9 mouse cellular contexts compared by ENCODE assay signal in the genomic region with DNA sequence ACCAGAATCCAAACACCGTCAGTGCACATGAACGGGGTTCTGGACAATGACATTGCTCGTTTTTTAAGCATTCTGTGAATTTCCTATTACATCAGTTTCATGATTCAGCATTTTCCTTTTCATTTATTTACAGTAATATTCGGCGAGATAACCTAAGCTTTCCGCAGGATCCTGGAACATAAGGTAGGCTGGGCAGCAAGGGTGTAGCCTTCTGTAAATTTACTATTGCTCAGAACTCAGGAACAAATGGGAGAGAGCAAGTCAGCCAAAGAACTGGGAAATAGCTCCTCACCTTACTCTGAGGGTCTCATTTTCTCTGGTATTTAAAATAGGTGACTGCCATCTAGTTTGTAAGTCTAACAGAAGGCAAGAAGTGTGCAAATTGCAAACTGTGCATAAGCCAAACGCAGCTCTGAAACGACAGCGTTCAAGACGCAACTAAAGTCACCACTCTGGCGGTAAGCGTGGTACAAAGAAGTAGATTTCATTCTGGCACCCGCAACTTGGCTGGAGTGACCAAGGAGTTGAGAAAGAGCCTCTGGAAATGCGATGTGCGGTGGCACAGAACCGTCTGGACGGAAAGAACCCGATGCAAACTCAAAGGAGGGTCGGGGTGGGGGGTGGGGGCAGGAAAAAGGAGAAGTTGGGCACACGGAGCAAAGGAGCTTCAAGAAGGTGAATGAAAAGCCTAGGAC. TPM values are rescaled to one million over a fixed set of nuclear protein-coding genes. Genes with fewer than 3 reads are reported as not detected.
DNase-seq lines count a peak whose midpoint lies in the region; ATAC-seq lines count a peak whose summit lies in the region.
"Had no signal": no experiment of that assay in that cellular context is flagged by ENCODE, and none has a peak within 500 bp of the region (broad histone marks: within the 10 kb centered on the region; RNA-seq: fewer than 3 reads in every experiment).

No protein-coding gene starts in this region.

- ATAC-seq in heart, embryonic 15.5 days (replicated peaks; ENCODE audit: insufficient number of reproducible peaks, insufficient read depth, low FRiP score, low read depth): no peak
- ATAC-seq in midbrain, embryonic 11.5 days (ENCODE audit: low FRiP score): 0 out of 2 replicates have a peak, but pooled peaks have one; percentile 0
- ATAC-seq in activated CD4-positive, CD25-positive, alpha-beta regulatory T cell, adult 4 months: no peak

- H3K27ac ChIP-seq in heart, embryonic 15.5 days: no peak overlapping the region
- peak overlapping the region; percentile 90 for H3K27ac ChIP-seq in hindbrain, embryonic 10.5 days
- no peak overlapping the region for H3K27ac ChIP-seq in midbrain, embryonic 11.5 days (ENCODE audit: low read depth, low read length)

- H3K36me3 ChIP-seq in heart, embryonic 15.5 days: no peaks in the 10 kb centered on the region
- H3K36me3 ChIP-seq in hindbrain, embryonic 10.5 days: no peaks in the 10 kb centered on the region
- no peaks in the 10 kb centered on the region for H3K36me3 ChIP-seq in midbrain, embryonic 11.5 days (ENCODE audit: control insufficient read depth, insufficient read depth, low read length)

- peak overlapping the region; percentile 66 for H3K9ac ChIP-seq in heart, embryonic 15.5 days
- H3K9ac ChIP-seq in midbrain, embryonic 11.5 days (ENCODE audit: low read length): peak overlapping the region; percentile 67; the same call in 1 of the 2 replicates

- peaks cover 46% of the 10 kb centered on the region for H3K27me3 ChIP-seq in heart, embryonic 15.5 days
- peaks cover 58% of the 10 kb centered on the region for H3K27me3 ChIP-seq in hindbrain, embryonic 10.5 days (ENCODE audit: insufficient read depth, poor library complexity, severe bottlenecking)
- peaks cover 14% of the 10 kb centered on the region for H3K27me3 ChIP-seq in midbrain, embryonic 11.5 days (ENCODE audit: control insufficient read depth, insufficient read depth, low read length)

- DNase-seq in heart, postnatal 25 days (ENCODE audit: low spot score): no peak
- DNase-seq in brain, adult 2 months (ENCODE audit: low read depth, low spot score): peak; percentile 64
- DNase-seq in hindbrain, embryonic 10.5 days (ENCODE audit: low spot score): no peak
- peak; percentile 92 for DNase-seq in midbrain, embryonic 11.5 days (ENCODE audit: low spot score, missing footprints)
- DNase-seq in thymus, postnatal 14 days: no peak
- no peak for DNase-seq in testis, postnatal 14 days (ENCODE audit: low spot score)

- intact Hi-C loops in heart, postnatal 25 days (cut with DNase I): no loop called here

- no peaks in the 10 kb centered on the region for H3K9me3 ChIP-seq in heart, embryonic 15.5 days (replicated peaks)
- H3K9me3 ChIP-seq in hindbrain, embryonic 10.5 days: no peaks in the 10 kb centered on the region
- no peaks in the 10 kb centered on the region for H3K9me3 ChIP-seq in midbrain, embryonic 11.5 days (ENCODE audit: control insufficient read depth, low read length)

- H3K4me1 ChIP-seq in heart, embryonic 15.5 days (replicated peaks): peaks cover 20% of the 10 kb centered on the region
- peaks cover 42% of the 10 kb centered on the region for H3K4me1 ChIP-seq in hindbrain, embryonic 10.5 days (replicated peaks)
- H3K4me1 ChIP-seq in midbrain, embryonic 11.5 days (ENCODE audit: control insufficient read depth, insufficient read depth, low read length): peaks cover 10% of the 10 kb centered on the region

- 22% methylated on average over 20 of the region's 20 CpGs for WGBS in heart, embryonic 15.5 days
- 23% methylated on average over 20 of the region's 20 CpGs for WGBS in hindbrain, embryonic 10.5 days
- 22% methylated on average over 20 of the region's 20 CpGs for WGBS in midbrain, embryonic 11.5 days

- peak overlapping the region; percentile 100 for H3K4me2 ChIP-seq in heart, embryonic 15.5 days
- H3K4me2 ChIP-seq in midbrain, embryonic 11.5 days: peak overlapping the region; percentile 99

- H3K4me3 ChIP-seq in heart, embryonic 15.5 days: peak overlapping the region; percentile 67
- peak overlapping the region; percentile 76 for H3K4me3 ChIP-seq in hindbrain, embryonic 10.5 days
- H3K4me3 ChIP-seq in midbrain, embryonic 11.5 days (ENCODE audit: low read depth, low read length): peak overlapping the region; percentile 66

RNA-seq across cellular contexts. Expression of gene Sel1l3, which starts 1.5 kb away (rescaled TPM):
- polyA plus RNA-seq in heart, embryonic 15.5 days (2015; fragmentation: Nextera tagmentation; extraction: Ambion mirVana): 0.76 and 1.3 TPM in 2 replicates
- total RNA-seq in heart, postnatal 25 days (2021): 1 to 10 TPM; 1.7 to 2.0 TPM
- 2.3 and 2.7 TPM in 2 replicates for polyA plus RNA-seq in hindbrain, embryonic 10.5 days (2016; fragmentation: Nextera tagmentation; extraction: Ambion mirVana)
- 1.4 and 1.8 TPM in 2 replicates for polyA plus RNA-seq in midbrain, embryonic 11.5 days (2014; fragmentation: Nextera tagmentation; extraction: Ambion mirVana)
- polyA plus RNA-seq in activated CD4-positive, CD25-positive, alpha-beta regulatory T cell, adult 4 months (2017; shearing (Covaris generic)): not detected
- total RNA-seq: MEL had no signal

RNA-seq across cellular contexts. Expression of gene Smim20, which starts 54.6 kb away (rescaled TPM):
- 160 and 171 TPM in 2 replicates for polyA plus RNA-seq in heart, embryonic 15.5 days (2015; fragmentation: Nextera tagmentation; extraction: Ambion mirVana)
- 100 to 1,000 TPM in 1 of 2 experiments, 10 to 100 TPM in 1; 97.7 to 102 TPM for total RNA-seq in heart, postnatal 25 days (2021)
- 67.8 and 74.2 TPM in 2 replicates for polyA plus RNA-seq in hindbrain, embryonic 10.5 days (2016; fragmentation: Nextera tagmentation; extraction: Ambion mirVana)
- 69.1 and 71.0 TPM in 2 replicates for polyA plus RNA-seq in midbrain, embryonic 11.5 days (2014; fragmentation: Nextera tagmentation; extraction: Ambion mirVana)
- polyA plus RNA-seq in activated CD4-positive, CD25-positive, alpha-beta regulatory T cell, adult 4 months (2017; shearing (Covaris generic)): 100 to 1,000 TPM; 103 to 107 TPM

Comparison
In these comparisons a context has a peak if more than half of its experiments do, and no peak if none do; other contexts are left out.
1. DNase-seq: peak in brain, adult 2 months (single experiment) and midbrain, embryonic 11.5 days (single experiment); none in heart, postnatal 25 days (single experiment), hindbrain, embryonic 10.5 days (single experiment), thymus, postnatal 14 days (single experiment) and testis, postnatal 14 days (single experiment).
2. Peak in every context shown above with its lines, with median percentiles within 50 percentile points of each other: H3K4me3 ChIP-seq.